Mouse (Mus musculus): ENCODE measurements around the gene Crmp1.

The Crmp1 gene

DNA sequence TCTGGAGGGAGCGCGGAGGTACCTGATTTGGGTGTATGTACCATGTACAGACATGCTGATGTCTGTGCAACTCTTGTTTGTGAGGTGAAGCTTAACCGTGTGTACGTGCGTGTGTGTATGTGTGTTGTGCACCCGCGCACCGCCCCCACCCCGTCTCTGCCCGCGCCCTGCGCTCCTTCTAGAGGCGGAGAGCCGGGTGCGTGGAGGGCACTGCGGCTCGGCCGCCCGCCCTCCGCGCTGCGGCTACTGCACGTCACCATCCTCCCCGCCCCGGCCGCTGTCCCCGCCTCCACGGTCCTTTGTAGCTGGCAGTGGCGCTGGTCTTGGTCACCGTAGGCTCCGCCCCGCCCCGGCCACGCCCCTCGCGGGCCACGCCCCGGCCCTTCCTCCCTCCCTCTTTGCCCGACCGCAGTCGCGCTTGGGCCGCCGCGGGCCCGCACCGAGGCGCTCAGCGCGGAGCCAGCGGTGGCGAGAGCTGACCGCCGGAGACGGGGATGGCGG lies at the start of gene Crmp1:
Gene Crmp1, plus strand, starts transcription at position 290 of the 501 bp plus-strand sequence.
- peak; percentile 96 for DNase-seq

DNA sequence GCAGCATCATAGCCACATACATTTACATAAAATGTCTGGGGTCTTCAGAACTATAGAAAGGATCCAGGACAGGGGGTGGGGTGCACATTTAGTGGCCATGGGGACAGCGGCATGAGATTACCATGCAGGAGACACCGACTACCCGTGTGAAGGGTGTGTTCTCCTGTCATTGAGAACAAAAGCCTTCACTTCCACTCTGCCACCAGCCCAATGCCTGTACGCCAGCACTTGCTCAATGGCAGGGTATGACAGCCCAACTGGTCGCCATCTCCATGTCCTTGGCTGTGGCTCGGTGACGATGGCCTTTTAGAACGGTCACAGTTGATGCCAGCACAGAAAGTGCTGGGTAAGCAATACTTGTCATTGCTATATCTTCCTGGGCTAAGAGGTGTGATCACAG lies 45.5 kb upstream of the Crmp1 start:
- DNase-seq: no peak

DNA sequence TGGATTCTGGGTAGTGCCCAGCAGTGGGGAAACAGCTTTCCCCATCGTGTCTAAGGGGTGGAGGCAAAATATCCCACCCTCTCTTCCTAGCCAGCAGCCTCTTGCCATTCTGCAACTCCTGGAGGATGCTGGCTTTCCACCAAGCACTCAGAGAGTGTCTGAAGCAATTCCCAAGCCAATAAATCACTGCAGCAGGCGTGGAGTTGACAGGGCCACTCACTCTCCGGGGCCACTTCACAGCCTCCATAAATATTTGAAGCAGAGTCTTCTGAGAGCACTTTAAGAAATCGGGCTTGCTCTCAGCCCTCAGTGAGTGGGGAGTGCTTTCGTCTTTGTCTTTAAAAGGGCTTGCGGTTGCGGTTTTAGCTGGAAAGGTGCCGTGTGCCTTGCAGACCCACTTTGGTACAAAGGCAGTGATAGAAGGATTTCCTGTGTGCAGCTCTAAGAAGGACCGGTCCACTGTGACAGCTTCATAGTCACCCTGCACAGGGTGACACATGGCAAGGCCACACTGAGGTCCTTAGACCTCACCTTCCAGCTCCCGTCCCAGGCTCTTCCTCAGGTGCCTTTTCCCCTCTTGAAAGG lies 45.0 kb upstream of the Crmp1 start:
- no peak for DNase-seq

DNA sequence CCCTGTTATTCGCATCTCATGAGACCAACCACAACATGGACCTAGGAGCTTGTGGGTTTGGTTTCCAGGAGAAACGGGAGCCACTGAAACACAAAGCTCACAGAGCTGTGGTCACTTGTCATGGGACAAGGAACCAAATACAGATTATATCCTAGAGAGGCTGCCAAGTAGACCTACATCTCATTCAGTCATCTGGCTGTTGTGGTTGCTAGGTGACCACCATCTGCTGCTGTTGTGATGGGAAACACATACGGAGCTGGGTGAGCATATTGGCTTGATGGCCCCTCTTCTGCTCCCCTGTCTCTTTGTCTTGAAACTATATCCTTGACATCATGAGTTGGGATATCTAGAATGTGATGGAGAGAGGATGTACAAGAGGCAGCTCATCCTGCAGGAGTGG lies 44.3 kb upstream of the Crmp1 start:
- DNase-seq: no peak

DNA sequence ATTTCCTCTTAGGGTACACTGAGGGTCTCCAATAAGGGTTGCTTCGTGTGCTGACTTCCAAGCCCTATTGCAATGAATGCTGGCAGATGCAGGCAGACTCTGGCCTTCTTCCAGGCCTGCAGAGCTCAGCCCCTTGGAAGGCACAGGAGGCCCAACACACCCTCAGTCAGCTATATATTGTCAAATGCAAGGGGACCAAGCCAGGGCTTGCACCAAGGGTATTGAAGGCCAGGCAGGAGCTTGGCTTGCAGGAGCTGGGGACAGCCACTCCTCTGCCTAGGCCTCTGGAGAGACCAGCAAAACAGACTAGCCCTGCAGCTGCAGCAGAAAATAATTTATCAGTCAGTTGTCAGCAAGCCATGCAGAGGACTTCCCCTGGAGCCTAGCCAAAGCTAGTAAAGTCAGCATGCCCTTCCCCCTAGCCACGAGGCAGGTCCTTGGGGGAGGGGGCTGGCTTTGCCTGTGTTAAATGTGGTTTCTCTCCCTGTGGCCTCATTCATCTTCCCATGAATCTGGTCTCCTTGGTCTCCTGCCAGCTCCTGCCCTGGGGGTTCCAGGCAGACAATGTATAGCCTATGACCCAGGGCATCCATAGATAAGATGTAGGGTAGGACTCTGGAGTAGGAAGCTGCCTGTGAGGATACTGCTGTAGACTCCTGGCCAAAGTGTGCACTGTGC lies 43.6 kb upstream of the Crmp1 start:
- DNase-seq: no peak

DNA sequence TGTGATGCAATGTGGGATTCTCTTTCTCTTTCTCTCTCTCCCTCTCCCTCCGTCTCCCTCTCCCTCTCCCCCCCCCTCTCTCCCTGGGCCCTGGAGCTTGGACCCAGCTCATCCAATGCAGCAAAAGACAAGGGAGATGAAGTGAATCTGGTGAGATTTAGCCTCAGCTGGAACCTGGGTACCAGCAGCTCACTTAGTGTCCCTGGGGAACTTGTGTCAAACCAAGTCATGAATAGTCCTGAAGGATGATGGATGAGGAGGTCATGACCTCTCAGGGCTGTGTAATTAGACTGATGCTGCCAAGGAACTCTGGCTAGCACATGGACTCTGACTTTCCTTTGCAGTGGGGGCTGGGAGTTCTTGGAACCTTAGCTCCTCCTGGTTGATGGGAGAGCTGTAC lies 39.5 kb upstream of the Crmp1 start:
- DNase-seq: no peak

DNA sequence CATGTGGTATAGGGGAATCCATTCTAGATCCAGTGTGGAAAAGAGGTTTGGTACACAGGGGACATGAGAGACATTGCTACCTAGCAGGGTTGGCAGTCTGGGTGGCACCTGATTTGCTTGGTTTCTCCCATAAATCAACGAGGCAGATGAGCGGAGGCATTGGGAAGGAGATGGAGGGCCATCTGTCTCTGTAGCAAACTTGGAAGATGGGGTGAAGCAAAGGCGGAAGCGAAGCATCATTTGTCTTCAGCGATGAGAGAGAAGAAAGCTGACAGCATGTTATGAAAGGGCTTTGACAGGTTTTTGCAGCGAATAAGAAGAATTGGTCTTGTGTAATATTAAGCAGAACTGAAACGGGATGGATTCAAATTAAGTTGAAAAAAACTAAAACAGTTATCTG lies 36.9 kb upstream of the Crmp1 start:
- DNase-seq: no peak

DNA sequence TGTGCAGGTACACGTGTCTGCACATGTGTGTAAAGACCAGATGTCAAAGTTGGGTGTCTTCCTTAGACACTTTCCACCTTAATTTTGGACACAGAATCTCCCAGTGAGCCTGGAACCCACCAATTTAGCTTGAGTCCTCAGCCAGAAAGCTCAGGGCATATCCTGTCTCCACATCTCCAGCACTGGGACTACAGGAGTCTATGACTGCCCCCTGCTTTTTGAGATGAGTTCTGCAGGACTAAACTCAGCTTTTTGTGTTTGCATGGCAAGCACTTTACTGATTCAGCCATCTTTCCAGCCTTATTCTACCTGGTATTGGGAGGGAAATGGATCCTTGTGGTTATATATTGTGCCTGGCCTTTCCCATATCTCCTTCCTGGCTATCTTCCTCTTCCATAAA lies 36.3 kb upstream of the Crmp1 start:
- DNase-seq: no peak

DNA sequence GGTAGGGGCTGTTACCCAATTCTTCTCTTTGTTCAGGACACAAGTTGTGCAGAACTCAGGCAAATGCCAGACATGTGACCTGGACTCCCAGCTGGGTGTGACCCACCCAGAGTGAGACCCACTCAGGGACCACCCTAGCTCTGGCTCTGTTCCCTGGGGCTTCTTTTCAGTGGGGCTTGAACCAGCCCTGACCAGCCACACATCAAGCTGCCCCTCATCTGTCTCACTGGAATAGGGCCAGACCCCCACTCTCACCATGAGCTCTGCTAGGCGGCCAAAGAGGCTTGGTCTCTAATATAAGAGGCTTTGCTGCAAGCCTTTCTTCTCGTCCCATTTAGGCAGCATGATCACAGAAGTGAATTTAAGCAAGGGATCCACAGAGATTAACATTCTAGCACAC lies 35.4 kb upstream of the Crmp1 start:
- no peak for DNase-seq

DNA sequence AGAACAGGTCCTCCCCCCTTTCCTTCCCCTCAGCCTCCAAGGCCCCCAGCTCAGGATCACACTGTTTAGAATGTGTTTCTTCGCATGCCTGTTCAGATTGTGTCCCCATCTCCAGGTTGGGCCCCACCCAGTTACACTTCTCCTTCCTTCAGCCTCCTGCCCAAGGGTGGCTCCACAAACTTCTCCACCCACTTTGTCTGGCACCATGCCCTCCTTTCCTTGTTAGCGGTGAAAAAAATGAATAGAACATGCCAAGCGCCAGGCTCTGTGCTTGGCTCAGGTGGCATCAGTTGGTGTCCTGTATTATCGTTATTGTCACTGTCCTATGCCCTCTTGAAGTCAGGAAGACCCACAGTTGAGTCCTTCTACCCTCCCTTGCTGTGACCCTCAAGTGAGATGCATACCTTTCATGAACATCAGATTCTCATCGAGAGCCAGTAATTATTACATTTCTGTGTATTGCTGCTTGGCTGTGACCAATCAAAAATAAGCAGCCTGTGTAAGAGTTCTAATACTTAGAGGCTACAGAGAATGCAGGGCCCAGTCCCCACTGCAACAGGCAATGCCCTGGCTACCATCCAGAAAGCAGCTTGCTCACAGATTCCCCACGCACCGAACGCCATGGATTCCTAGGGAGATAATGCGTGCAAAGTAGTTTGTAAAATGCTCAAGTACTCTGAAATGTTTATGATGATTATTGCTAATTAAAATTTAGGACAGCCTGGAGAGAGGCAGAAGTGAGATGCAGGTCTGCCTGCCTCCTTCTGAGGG lies 28.6 kb upstream of the Crmp1 start:
- DNase-seq: no peak

DNA sequence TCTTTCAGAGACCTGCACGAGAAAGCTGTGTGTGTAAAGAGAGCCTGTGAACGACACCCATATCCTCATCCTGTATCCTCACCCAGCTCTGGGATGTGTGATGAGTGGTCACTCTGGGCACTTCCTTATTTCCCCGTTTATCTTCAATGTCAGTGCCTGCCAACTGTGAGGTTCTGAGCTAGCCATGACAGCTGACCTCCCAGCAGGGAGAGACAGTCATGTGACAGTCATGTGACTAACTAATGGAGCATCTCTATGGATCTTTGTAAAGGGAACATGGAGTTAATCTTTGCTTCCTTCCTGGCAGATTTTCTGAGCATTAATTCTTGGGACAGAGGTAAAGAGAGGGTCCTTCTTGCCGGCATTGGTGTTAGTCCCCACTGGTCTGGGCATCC lies 28.0 kb upstream of the Crmp1 start:
- no peak for DNase-seq

DNA sequence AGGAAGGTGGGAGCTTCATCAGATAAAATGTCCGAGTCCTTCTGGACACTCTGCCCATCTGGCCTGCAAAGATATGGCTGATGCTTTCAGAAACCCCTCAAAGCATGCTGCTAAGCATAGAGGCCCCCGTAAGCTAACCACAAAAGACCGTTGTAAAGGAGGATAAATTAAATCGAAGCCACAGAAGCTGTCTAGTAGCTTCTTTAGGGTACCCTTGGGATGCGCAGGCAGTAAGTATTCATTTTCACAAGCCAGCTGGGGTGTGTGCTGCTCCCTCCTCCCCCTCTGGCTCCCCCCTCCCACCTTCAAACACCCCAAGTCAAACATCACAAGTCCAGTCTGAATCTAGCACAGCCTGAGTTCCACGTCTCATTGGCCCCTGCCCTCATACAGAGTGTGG lies 27.1 kb upstream of the Crmp1 start:
- no peak for DNase-seq

DNA sequence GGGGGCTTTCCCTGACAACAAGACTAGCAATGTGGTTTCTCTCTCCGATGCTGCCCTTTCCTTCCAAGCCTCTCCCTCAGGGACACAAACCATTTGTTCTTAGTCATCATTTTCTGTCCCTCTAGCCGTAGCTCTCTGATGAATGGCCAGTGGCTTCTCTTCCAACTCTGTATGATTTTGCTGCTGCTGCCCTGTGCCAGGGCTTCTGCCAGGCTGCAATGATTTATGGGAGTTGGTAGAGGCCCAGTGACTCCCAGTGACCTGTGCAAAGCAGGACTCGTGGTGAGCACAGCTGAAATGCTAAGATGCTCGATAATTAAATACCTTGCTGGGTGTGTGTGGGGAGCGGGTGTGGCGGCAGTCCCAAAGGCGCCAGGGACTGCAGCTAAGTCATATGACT lies 26.5 kb upstream of the Crmp1 start:
- DNase-seq: no peak

DNA sequence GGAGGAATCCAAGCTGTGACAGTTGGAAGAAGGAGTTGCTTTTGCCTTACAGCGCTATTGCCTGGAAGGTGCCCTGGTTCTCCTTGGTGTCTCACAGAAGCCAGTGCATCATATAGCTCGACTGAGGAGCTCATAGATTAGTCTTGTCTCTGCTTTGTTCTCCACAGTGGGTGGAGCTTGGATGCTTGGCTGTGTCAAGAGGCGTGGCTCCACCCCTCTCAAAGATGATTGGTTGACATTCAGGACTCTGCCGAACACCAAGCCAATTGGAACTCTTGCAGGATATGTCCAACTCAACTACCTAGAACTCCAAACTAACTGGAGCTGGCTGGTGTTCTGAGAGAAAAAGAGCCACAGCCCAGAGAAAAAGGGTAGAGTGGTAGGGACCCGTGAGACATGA lies 22.1 kb upstream of the Crmp1 start:
- DNase-seq: no peak

DNA sequence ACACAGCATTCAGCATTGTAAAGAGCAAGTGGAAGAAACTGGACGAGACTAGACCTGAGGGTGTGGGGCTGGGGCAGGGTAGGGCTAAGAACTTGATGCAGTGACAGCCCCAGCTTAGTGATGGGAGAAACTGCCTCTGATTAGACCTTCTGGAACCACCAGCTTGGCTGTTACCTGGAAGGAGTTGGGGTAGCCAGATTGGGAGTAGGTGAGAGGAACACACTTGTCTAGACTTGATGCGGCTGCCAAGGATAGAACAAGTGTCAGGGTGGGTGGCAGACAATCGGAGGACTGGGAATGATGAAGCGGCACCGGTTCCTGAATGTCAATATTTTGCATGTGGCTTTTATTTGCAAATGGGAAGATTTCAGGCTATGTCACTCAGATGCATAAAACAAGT lies 21.2 kb upstream of the Crmp1 start:
- DNase-seq: no peak

DNA sequence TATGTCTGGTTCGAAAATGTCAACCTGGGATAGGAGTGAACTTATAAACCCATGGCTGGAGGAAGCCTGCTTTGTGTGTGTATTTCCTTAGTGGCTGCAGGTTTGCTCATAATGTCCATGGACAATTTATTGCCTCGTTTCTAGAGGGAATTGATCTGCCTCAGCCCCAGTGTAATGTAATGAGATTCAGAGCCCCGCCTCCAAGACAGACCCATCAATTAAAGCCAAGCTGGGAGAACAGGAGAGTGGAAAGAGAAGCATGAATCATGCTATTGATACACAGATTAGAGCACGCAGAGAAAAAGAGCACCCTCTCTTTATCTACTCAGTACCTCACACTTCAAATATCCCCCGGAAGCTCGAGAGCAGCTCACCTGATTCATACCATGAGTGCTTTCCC lies 20.2 kb upstream of the Crmp1 start:
- no peak for DNase-seq

DNA sequence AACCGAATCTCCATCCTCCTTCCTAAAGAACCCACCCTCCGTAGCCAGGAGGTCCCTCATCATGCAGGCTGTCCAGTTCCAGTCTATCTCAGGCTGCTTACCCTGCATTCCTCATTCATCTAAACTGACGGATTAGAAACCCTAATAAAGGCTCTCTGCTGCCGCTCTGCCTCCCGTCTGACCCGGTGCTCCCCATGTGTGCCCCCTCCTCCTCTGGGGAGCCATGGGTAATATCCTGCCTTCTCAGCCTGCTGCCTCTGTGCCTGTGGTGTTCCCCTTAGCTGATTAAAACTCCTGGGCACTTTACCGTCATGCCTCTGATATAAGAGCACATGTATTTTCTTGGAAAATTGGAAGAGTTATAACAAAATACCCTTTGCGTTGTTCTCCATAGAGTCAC lies 19.4 kb upstream of the Crmp1 start:
- DNase-seq: no peak

DNA sequence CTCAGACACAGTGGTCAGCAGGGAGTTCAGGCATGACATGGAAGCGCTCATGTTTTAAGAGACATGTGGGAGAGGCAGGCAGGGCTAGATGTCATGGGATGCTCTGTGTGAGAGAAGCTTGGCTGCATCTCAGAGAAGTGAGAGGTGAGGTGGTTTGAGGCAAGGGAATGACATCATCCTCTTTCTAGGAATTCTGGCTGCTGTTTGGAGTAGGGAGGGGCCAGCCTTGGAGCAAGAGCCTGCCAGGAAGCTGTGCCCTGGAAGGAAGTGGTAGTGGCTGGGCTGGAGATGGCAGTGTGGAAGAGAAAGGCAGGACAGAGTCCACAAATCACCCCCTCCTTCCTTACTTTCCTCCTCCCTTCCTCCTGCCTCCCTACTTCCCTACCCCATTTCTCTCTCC lies 16.0 kb upstream of the Crmp1 start:
- DNase-seq: no peak

DNA sequence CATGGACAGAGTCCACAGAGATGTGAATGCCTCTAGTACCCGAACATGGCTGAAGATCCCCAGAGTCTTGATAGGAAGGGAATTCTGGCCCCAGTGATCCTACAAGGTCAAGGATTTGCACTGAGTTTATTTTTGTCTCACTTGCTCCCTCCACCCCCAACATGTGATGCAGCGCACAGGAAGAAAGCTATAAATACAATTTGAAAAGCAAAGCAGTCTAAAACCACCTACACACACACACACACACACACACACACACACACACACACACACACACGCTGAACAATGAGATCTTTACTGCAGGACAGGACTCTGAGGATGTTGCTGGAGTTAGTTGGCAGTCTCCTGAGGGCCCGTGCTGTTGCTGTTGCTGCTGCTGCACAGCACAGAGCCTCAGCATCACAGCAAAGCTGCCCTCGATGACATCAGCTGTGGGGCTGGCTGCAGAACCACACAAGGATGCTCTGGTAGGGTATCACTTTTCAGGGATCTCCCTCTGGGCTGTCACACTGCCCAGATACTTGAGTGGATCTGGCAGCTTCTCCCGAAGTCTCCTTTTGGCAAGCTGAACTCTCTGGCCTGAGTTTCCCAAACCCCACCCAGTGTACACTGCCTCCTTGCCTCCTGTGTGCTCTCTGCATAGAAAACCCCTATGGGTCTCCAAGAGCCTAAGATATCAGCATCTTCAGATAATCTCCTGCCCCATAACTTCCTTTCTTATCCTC lies 13.6 kb upstream of the Crmp1 start:
- no peak for DNase-seq

DNA sequence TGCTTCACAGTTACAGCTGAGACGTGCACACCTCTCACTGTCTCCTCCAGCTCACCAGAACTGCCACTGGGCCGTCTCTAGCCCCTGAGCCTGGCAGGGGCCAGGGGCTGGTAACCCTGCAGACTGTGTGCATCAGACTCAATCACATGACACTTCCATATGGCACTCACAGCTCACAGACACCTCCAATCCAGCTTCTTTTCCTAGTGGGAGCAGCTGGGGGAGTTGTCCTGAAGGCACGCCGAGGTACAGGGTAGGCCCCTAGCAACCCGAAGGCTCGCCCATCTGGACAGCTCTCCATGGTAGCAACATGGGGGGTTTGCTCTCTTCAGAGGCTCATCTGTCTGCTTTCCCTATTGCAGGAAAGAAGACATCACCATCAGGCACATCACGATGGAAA lies 12.8 kb upstream of the Crmp1 start:
- no peak for DNase-seq

DNA sequence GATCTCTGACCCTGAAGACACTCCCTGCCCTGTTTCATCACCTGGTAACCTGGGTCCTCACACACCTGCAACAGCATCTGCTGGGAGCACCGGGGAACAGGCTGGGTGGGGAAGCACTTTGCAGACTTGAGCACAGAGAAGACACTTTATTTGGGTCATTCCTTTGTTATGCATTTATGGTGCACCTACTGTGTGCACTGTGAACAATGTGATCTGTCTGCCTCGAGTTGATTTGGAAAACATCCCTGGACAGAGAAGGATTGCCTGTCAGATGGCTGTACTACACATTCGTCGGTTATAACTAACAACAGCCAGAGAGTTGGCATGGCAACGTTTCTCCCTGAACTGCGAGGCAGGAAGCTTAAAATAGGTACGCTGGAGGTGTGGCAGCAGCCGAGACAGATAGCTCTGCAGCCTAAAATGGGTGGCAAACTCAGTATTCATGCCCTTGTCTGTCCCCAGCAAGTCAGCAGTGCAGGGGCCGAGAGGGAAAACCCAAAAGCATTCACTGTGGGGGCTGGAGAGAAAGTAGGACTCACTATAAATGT lies 8.7 kb upstream of the Crmp1 start:
- no peak for DNase-seq

DNA sequence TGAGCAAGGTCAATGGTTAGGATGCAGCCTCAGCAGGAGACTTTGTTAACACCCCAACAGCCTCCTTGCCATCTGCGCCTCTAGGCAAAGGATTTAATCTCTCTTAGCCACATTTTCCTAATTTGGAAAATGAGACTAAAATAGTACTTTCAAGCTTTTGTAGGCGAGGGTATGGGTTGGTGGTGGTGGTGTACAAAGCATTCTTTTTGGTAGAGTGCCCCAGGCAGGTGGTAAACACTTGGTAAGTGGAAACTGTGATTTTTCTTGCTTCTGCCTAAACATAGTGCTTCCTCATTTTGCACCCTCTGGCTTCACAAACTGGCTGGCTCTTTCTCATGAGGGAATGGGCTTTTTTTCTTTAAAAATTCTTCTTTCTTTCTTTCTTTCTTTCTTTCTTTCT lies 3.1 kb upstream of the Crmp1 start:
- DNase-seq: no peak

DNA sequence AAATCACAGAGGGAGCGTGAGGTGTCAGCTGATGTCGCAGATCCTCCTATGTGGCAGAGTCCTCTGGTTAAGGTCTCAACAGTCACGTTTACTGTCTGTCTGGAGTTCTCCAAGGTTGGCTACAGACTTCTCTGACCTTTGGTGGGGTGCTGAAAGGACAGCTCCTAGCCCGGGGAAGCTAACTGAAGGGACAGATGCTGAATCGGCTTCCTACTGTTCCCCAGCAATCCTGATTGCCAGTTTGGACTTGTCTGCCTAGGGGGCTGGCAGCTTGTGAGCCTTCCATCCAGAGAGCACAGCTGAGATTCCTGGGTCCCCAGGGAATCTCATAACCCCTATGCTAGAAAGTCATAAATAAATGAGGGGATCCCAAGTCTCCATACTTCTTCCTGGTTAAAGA lies 1.2 kb upstream of the Crmp1 start:
- no peak for DNase-seq
